Mouse (Mus musculus): Measurements from ENCODE around the gene Nemp1. TPM values are rescaled to one million over a fixed set of nuclear protein-coding genes. Genes with fewer than 3 reads are reported as not detected.

Gene Nemp1
- total RNA-seq, 2 experiments from 2014 or later, result 69.6 to 83.4 TPM

GRCm38 (mm10) chr10:127748847-127749612, 82.3 kb downstream of the Nemp1 start:
- ATAC-seq (replicated peaks; ENCODE audit: low FRiP score, poor library complexity, severe bottlenecking), result no peak

- ATAC-seq (replicated peaks; ENCODE audit: low FRiP score, poor library complexity, severe bottlenecking), result no peak
These were observed 83.6 kb downstream of the Nemp1 start for GRCm38 (mm10) chr10:127750136-127750777.

Other genes with a start within 250 kb of the Nemp1 start
- not detected in 2 replicates for gene Stac3, start 165.2 kb upstream of the Nemp1 start, total RNA-seq (2015; ENCODE audit: low replicate concordance)
- not detected in 2 replicates for gene Stac3, start 165.2 kb upstream of the Nemp1 start, total RNA-seq (2017; ENCODE audit: low replicate concordance)
- not detected in 2 replicates for gene Ndufa4l2, start 151.9 kb upstream of the Nemp1 start, total RNA-seq (2015; ENCODE audit: low replicate concordance)
- gene Ndufa4l2, start 151.9 kb upstream of the Nemp1 start, total RNA-seq (2017; ENCODE audit: low replicate concordance), result not detected in 2 replicates
- 17.2 and 28.1 TPM in 2 replicates for gene Shmt2, start 144.5 kb upstream of the Nemp1 start, total RNA-seq (2015; ENCODE audit: low replicate concordance)
- 21.4 and 24.8 TPM in 2 replicates for gene Shmt2, start 144.5 kb upstream of the Nemp1 start, total RNA-seq (2017; ENCODE audit: low replicate concordance)
- not detected in 2 replicates for gene Nxph4, start 132.3 kb upstream of the Nemp1 start, total RNA-seq (2015; ENCODE audit: low replicate concordance)
- gene Nxph4, start 132.3 kb upstream of the Nemp1 start, total RNA-seq (2017; ENCODE audit: low replicate concordance), result not detected in 2 replicates
- gene Lrp1, start 45.8 kb upstream of the Nemp1 start, total RNA-seq (2015; ENCODE audit: low replicate concordance), result 19.7 and 21.6 TPM in 2 replicates
- 11.5 and 13.1 TPM in 2 replicates for gene Lrp1, start 45.8 kb upstream of the Nemp1 start, total RNA-seq (2017; ENCODE audit: low replicate concordance)
- 11.5 and 26.8 TPM in 2 replicates for gene Stat6, start 23.9 kb upstream of the Nemp1 start, total RNA-seq (2015; ENCODE audit: low replicate concordance)
- gene Stat6, start 23.9 kb upstream of the Nemp1 start, total RNA-seq (2017; ENCODE audit: low replicate concordance), result 11.3 and 16.6 TPM in 2 replicates
- gene Nab2, start 1.7 kb downstream of the Nemp1 start, total RNA-seq (2015; ENCODE audit: low replicate concordance), result 2.5 TPM in 1 of 2 replicates, not detected in the other
- 1.7 and 3.1 TPM in 2 replicates for gene Nab2, start 1.7 kb downstream of the Nemp1 start, total RNA-seq (2017; ENCODE audit: low replicate concordance)
- 0.84 TPM in 1 of 2 replicates, not detected in the other for gene Myo1a, start 38.3 kb downstream of the Nemp1 start, total RNA-seq (2015; ENCODE audit: low replicate concordance)
- 2.3 and 3.5 TPM in 2 replicates for gene Myo1a, start 38.3 kb downstream of the Nemp1 start, total RNA-seq (2017; ENCODE audit: low replicate concordance)
- 51.1 and 56.6 TPM in 2 replicates for gene Tac2, start 57.6 kb downstream of the Nemp1 start, total RNA-seq (2015; ENCODE audit: low replicate concordance)
- gene Tac2, start 57.6 kb downstream of the Nemp1 start, total RNA-seq (2017; ENCODE audit: low replicate concordance), result 20.4 and 22.6 TPM in 2 replicates
- gene Zbtb39, start 72.6 kb downstream of the Nemp1 start, total RNA-seq (2015; ENCODE audit: low replicate concordance), result 0.72 and 2.9 TPM in 2 replicates
- gene Zbtb39, start 72.6 kb downstream of the Nemp1 start, total RNA-seq (2017; ENCODE audit: low replicate concordance), result 1.3 TPM in 1 of 2 replicates, not detected in the other
- gene Gpr182, start 84.8 kb downstream of the Nemp1 start, total RNA-seq (2015; ENCODE audit: low replicate concordance), result not detected in 2 replicates
- gene Gpr182, start 84.8 kb downstream of the Nemp1 start, total RNA-seq (2017; ENCODE audit: low replicate concordance), result not detected in 2 replicates
- gene Rdh1, start 92.8 kb downstream of the Nemp1 start, total RNA-seq (2015; ENCODE audit: low replicate concordance), result not detected in 2 replicates
- not detected in 2 replicates for gene Rdh1, start 92.8 kb downstream of the Nemp1 start, total RNA-seq (2017; ENCODE audit: low replicate concordance)
- not detected in 2 replicates for gene Rdh16f1, start 92.9 kb downstream of the Nemp1 start, total RNA-seq (2015; ENCODE audit: low replicate concordance)
- not detected in 2 replicates for gene Rdh16f1, start 92.9 kb downstream of the Nemp1 start, total RNA-seq (2017; ENCODE audit: low replicate concordance)
- gene Rdh9, start 109.5 kb downstream of the Nemp1 start, total RNA-seq (2015; ENCODE audit: low replicate concordance), result not detected in 2 replicates
- not detected in 2 replicates for gene Rdh9, start 109.5 kb downstream of the Nemp1 start, total RNA-seq (2017; ENCODE audit: low replicate concordance)
- gene Rdh16, start 134.3 kb downstream of the Nemp1 start, total RNA-seq (2015; ENCODE audit: low replicate concordance), result not detected in 2 replicates
- gene Rdh16, start 134.3 kb downstream of the Nemp1 start, total RNA-seq (2017; ENCODE audit: low replicate concordance), result not detected in 2 replicates
- not detected in 2 replicates for gene Rdh19, start 183.0 kb downstream of the Nemp1 start, total RNA-seq (2015; ENCODE audit: low replicate concordance)
- not detected in 2 replicates for gene Rdh19, start 183.0 kb downstream of the Nemp1 start, total RNA-seq (2017; ENCODE audit: low replicate concordance)
- not detected in 2 replicates for gene Rdh16f2, start 199.6 kb downstream of the Nemp1 start, total RNA-seq (2015; ENCODE audit: low replicate concordance)
- not detected in 2 replicates for gene Rdh16f2, start 199.6 kb downstream of the Nemp1 start, total RNA-seq (2017; ENCODE audit: low replicate concordance)
- not detected in 2 replicates for gene Rdh7, start 221.9 kb downstream of the Nemp1 start, total RNA-seq (2015; ENCODE audit: low replicate concordance)
- not detected in 2 replicates for gene Rdh7, start 221.9 kb downstream of the Nemp1 start, total RNA-seq (2017; ENCODE audit: low replicate concordance)
- gene Sdr9c7, start 231.6 kb downstream of the Nemp1 start, total RNA-seq (2015; ENCODE audit: low replicate concordance), result not detected in 2 replicates
- not detected in 2 replicates for gene Sdr9c7, start 231.6 kb downstream of the Nemp1 start, total RNA-seq (2017; ENCODE audit: low replicate concordance)

Measured in erythroid progenitor cell, adult 5-6 weeks (primary cell).